Mouse (Mus musculus) megakaryocyte, adult 5-6 weeks (primary cell): ENCODE measurements around the gene Rsl24d1. TPM values are rescaled to one million over a fixed set of nuclear protein-coding genes. Genes with fewer than 3 reads are reported as not detected.

Source experiments
- total RNA-seq, 2 experiments: library from RNA; stranded (forward) in 1 of 2; stranded (reverse) in 1 of 2; fragments of 153-499, 151-499 nt in 1 of 2; fragments of 221-1000, 200-1000 nt in 1 of 2; gene quantifications; 2 replicates each; pipeline versions ENCODE4 v1.2.3 to v1.2.4; 2015 to 2017

The Rsl24d1 gene
- total RNA-seq, 2 experiments from 2014 or later, result 64.7 to 110 TPM

Other genes with a start within 250 kb of the Rsl24d1 start
- not detected in 2 replicates for gene Pygo1, start 187.8 kb upstream of the Rsl24d1 start, total RNA-seq (2015)
- not detected in 2 replicates for gene Pygo1, start 187.8 kb upstream of the Rsl24d1 start, total RNA-seq (2017)
- 0.25 and 0.68 TPM in 2 replicates for gene Dyx1c1, start 154.6 kb upstream of the Rsl24d1 start, total RNA-seq (2015)
- gene Dyx1c1, start 154.6 kb upstream of the Rsl24d1 start, total RNA-seq (2017), result 0.18 and 0.33 TPM in 2 replicates
- gene Gm44503, start 154.6 kb upstream of the Rsl24d1 start, total RNA-seq (2015), result not detected in 2 replicates
- not detected in 2 replicates for gene Gm44503, start 154.6 kb upstream of the Rsl24d1 start, total RNA-seq (2017)
- gene Ccpg1os, start 128.0 kb upstream of the Rsl24d1 start, total RNA-seq (2015), result 1.7 and 2.4 TPM in 2 replicates
- 1.1 and 4.9 TPM in 2 replicates for gene Ccpg1os, start 128.0 kb upstream of the Rsl24d1 start, total RNA-seq (2017)
- gene Ccpg1, start 128.0 kb upstream of the Rsl24d1 start, total RNA-seq (2015), result 74.2 and 85.3 TPM in 2 replicates
- 168 and 169 TPM in 2 replicates for gene Ccpg1, start 128.0 kb upstream of the Rsl24d1 start, total RNA-seq (2017)
- gene Pigb, start 73.0 kb upstream of the Rsl24d1 start, total RNA-seq (2015), result 24.1 and 25.4 TPM in 2 replicates
- 5.1 TPM in 2 replicates for gene Pigb, start 73.0 kb upstream of the Rsl24d1 start, total RNA-seq (2017)
- 55.5 and 58.9 TPM in 2 replicates for gene Rab27a, start 68.6 kb upstream of the Rsl24d1 start, total RNA-seq (2015)
- 154 and 155 TPM in 2 replicates for gene Rab27a, start 68.6 kb upstream of the Rsl24d1 start, total RNA-seq (2017)
- gene Khdc3, start 11.6 kb upstream of the Rsl24d1 start, total RNA-seq (2015), result 0.45 and 1.1 TPM in 2 replicates
- gene Khdc3, start 11.6 kb upstream of the Rsl24d1 start, total RNA-seq (2017), result 2.4 TPM in 1 of 2 replicates, not detected in the other
- not detected in 2 replicates for gene Gm20509, start 11.0 kb upstream of the Rsl24d1 start, total RNA-seq (2015)
- gene Gm20509, start 11.0 kb upstream of the Rsl24d1 start, total RNA-seq (2017), result not detected in 2 replicates